Mouse (Mus musculus): ENCODE data around the gene Cxcl14. TPM values are rescaled to one million over a fixed set of nuclear protein-coding genes. Genes with fewer than 3 reads are reported as not detected.

Cxcl14 gene
- polyA plus RNA-seq, 1 experiment: 1.7 TPM

- peaks cover 41% of the 10 kb centered on the region for H3K27me3 ChIP-seq (replicated peaks)
- no peaks in the 10 kb centered on the region for H3K36me3 ChIP-seq (replicated peaks; ENCODE audit: low read length)
- H3K9me3 ChIP-seq: peaks cover 16% of the 10 kb centered on the region
- no peak for TF ChIP-seq GATA1 (IDR thresholded peaks at IDR 0.05; ENCODE audit: borderline replicate concordance, low read length)
- no peak for TF ChIP-seq FLI1 (IDR thresholded peaks at IDR 0.05; ENCODE audit: low read length)
- H3K4me1 ChIP-seq: no peaks in the 10 kb centered on the region
- no peak overlapping the region for H3K4me3 ChIP-seq (replicated peaks)
Measured at GRCm38 (mm10) chr13:56243104-56243503, 53.2 kb downstream of the Cxcl14 start.

DNA sequence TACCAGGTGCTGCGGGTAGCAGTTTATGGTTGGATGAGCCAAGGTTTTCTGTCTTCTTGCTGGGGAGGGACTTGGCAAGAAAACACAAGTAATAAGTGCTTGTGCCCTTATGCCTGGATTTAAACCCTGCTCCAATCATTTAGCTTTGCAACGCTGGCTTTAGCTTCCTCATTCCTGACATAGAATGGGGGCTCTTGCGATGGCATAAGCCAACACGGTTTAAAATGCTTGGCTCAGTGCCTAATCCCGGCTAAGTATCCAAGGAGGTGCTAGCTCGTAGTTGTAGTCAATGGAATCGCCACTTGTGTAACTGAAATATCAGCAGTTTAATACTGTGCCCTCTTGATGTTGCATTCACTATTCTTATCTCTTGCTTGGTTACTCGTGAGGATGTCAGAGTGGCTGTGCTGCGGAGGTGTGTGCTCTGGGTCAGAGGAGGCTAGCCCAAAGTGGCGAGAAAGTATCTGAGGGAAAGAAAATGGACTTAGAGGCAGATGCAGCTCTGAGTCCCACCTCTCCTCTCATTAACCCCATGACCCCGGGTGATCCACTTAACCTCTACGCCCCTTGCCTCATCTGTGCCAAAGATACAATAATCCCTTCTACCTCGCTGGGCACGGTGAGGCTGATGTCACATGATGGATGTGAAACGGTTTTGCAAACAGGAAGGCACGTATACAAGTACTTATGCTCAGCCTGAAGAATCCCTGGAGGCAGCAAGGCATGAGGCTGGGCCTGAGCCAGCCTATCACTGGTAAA is 56.2 kb downstream of the Cxcl14 start:
- H3K36me3 ChIP-seq (replicated peaks; ENCODE audit: low read length): no peaks in the 10 kb centered on the region
- no peaks in the 10 kb centered on the region for H3K4me1 ChIP-seq
- H3K4me3 ChIP-seq (replicated peaks): no peak overlapping the region
- peaks cover 16% of the 10 kb centered on the region for H3K9me3 ChIP-seq
- peaks cover 28% of the 10 kb centered on the region for H3K27me3 ChIP-seq (replicated peaks)
- TF ChIP-seq FLI1 (IDR thresholded peaks at IDR 0.05; ENCODE audit: low read length) (no peak), GATA1 (IDR thresholded peaks at IDR 0.05; ENCODE audit: borderline replicate concordance, low read length) (no peak)

Other genes starting within 250 kb of the Cxcl14 start
- gene H2afy, start 160.2 kb downstream of the Cxcl14 start, polyA plus RNA-seq (2012; ENCODE audit: insufficient read depth, low replicate concordance): 149 and 331 TPM in 2 replicates
- gene Tifab, start 117.7 kb downstream of the Cxcl14 start, polyA plus RNA-seq (2012; ENCODE audit: insufficient read depth, low replicate concordance): 3.1 and 6.6 TPM in 2 replicates
- not detected in 2 replicates for gene Neurog1, start 44.4 kb downstream of the Cxcl14 start, polyA plus RNA-seq (2012; ENCODE audit: insufficient read depth, low replicate concordance)
- gene Gm3045, start 130.0 kb upstream of the Cxcl14 start, polyA plus RNA-seq (2012; ENCODE audit: insufficient read depth, low replicate concordance): not detected in 2 replicates
- not detected in 2 replicates for gene Slc25a48, start 141.8 kb upstream of the Cxcl14 start, polyA plus RNA-seq (2012; ENCODE audit: insufficient read depth, low replicate concordance)
- gene Il9, start 185.7 kb upstream of the Cxcl14 start, polyA plus RNA-seq (2012; ENCODE audit: insufficient read depth, low replicate concordance): not detected in 2 replicates
- gene Fbxl21, start 225.9 kb upstream of the Cxcl14 start, polyA plus RNA-seq (2012; ENCODE audit: insufficient read depth, low replicate concordance): not detected in 2 replicates